Mouse (Mus musculus): ENCODE results near the gene Cib4. TPM values are rescaled to one million over a fixed set of nuclear protein-coding genes. Genes with fewer than 3 reads are reported as not detected.

Cib4 gene
- total RNA-seq (2018; cell fraction: chromatin; rRNA removed): not detected
- not detected for total RNA-seq (2018; cell fraction: cytosol; rRNA removed)
- not detected for total RNA-seq (2018; cell fraction: nucleus; rRNA removed)
- polyA plus RNA-seq (2018): not detected in 3 replicates

DNA sequence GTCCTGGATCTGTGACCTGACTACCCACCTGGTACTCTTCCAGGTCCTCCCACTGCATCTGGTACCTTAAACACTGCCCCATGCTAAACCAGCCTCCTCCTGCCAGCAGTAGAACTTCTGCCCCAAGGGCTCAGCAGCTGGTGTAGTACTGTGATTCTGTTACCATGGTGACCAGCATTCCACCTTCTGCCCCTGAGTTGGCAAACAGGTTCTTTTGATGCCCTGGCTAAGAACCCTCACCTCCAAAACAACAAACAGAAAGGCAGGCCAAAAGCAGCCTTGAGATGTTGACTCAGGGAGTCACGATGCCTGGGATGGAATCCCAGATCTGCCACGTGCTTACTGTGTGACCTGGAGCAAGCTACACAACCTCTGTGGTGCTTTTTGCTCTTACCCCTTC, at the start of gene Cib4:
Cib4 (minus strand) TSS at position 139 of the 400 bp plus-strand sequence.
- 87% methylated on average over 2 of the region's 2 CpGs for WGBS (ENCODE audit: missing documents)
- Histone ChIP-seq H3K79me2 (ENCODE audit: inconsistent target) (no peaks in the 10 kb centered on the region), H3K4me3 (ENCODE audit: inconsistent target) (no peak within 1 kb of the TSS), H3K27ac (no peak within 1 kb of the TSS), H3K36me3 (ENCODE audit: inconsistent target) (no peaks in the 10 kb centered on the region)

DNA sequence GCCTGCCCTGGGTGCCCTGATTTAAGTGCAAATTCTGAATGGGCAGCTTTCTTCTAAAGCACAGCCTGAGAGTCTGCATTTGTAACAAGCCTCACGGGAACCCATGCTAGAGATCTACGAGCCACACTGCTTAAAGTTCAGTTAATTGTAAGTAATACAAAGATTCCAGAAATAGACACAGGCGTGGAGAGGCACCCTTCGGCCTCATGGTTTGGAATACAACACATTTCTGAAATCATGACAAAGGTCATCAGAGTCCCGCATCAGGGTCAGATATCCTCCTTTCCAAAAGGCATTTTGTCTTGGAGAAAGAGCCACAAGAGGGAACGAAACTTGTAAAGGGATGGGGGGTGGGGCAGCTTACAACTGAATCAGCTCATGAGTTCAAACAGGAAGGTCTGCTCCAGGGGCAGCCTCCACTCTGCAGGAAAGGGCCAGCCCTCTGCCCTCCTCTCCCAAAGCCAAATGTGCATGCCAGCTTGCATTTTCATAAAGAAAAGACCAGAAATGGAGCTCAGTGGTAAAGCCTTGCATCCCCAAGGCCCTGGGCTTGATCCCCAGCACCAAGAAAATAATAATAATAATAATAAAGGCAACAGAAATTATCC, 49.4 kb upstream of the Cib4 start:
- Histone ChIP-seq H3K36me3 (ENCODE audit: inconsistent target) (no peaks in the 10 kb centered on the region), H3K4me3 (ENCODE audit: inconsistent target) (no peak overlapping the region), H3K79me2 (ENCODE audit: inconsistent target) (no peaks in the 10 kb centered on the region), H3K27ac (no peak overlapping the region)
- 79% methylated on average over 6 of the region's 6 CpGs for WGBS (ENCODE audit: missing documents)

- no peaks in the 10 kb centered on the region for H3K79me2 ChIP-seq (ENCODE audit: inconsistent target)
- H3K36me3 ChIP-seq (ENCODE audit: inconsistent target): no peaks in the 10 kb centered on the region
- H3K4me3 ChIP-seq (ENCODE audit: inconsistent target): no peak overlapping the region
- WGBS (ENCODE audit: missing documents): 55% methylated on average over 10 of the region's 10 CpGs
- H3K27ac ChIP-seq: no peak overlapping the region
Measured at GRCm38 (mm10) chr5:30593811-30594504, 48.3 kb upstream of the Cib4 start.

GRCm38 (mm10) chr5:30593360-30593759, 47.7 kb upstream of the Cib4 start:
- 88% methylated on average over 11 of the region's 11 CpGs for WGBS (ENCODE audit: missing documents)
- Histone ChIP-seq H3K36me3 (ENCODE audit: inconsistent target) (no peaks in the 10 kb centered on the region), H3K27ac (no peak overlapping the region)

DNA sequence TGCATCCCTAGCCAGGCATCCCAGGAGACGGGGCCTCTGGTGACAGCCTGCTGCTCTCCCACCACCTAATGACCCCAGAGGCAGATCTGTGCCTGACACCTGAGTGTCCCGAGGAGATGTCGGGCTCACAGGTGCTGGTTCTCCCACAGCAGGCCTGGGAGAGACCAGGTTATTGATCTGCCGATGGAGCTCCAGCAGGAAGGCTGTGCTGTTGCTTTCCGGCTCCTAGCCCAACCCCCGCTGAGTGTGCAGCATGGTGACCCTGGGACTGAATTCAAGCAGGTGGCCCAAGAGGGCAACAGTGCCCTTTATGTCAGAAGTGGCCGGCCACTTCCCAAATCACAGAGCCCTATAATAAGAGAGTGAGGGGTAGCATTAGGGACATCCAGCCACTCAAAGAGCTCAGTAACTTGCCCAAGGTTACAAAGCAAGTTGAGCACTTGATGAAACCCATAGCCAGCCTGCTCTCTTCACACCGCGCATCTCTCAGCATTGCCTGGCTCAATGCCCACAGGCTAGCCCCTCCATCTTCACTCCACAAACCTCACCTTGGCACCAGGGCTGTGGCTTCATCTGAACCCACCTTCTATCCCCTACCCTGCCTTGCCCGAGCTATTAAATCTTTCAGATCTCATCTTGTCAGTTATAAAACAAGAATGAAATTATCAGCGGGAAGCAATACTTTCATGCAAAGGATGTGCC, 46.8 kb upstream of the Cib4 start:
- H3K4me3 ChIP-seq (ENCODE audit: inconsistent target): no peak overlapping the region
- no peaks in the 10 kb centered on the region for H3K36me3 ChIP-seq (ENCODE audit: inconsistent target)
- H3K79me2 ChIP-seq (ENCODE audit: inconsistent target): no peaks in the 10 kb centered on the region
- 91% methylated on average over 11 of the region's 11 CpGs for WGBS (ENCODE audit: missing documents)
- H3K27ac ChIP-seq: no peak overlapping the region

More at GRCm38 (mm10) chr5:30593360-30593759, 47.7 kb upstream of the Cib4 start:
- no peaks in the 10 kb centered on the region for H3K79me2 ChIP-seq (ENCODE audit: inconsistent target)
- H3K4me3 ChIP-seq (ENCODE audit: inconsistent target): no peak overlapping the region

GRCm38 (mm10) chr5:30591786-30592185, 46.1 kb upstream of the Cib4 start:
- H3K27ac ChIP-seq: no peak overlapping the region
- no peaks in the 10 kb centered on the region for H3K36me3 ChIP-seq (ENCODE audit: inconsistent target)
- no peak overlapping the region for H3K4me3 ChIP-seq (ENCODE audit: inconsistent target)
- no peaks in the 10 kb centered on the region for H3K79me2 ChIP-seq (ENCODE audit: inconsistent target)
- WGBS (ENCODE audit: missing documents): 82% methylated on average over 8 of the region's 8 CpGs

- H3K27ac ChIP-seq: no peak overlapping the region
- no peaks in the 10 kb centered on the region for H3K36me3 ChIP-seq (ENCODE audit: inconsistent target)
- 48% methylated on average over 5 of the region's 5 CpGs for WGBS (ENCODE audit: missing documents)
- no peak overlapping the region for H3K4me3 ChIP-seq (ENCODE audit: inconsistent target)
- no peaks in the 10 kb centered on the region for H3K79me2 ChIP-seq (ENCODE audit: inconsistent target)
Measured at GRCm38 (mm10) chr5:30591205-30591731, 45.6 kb upstream of the Cib4 start.

DNA sequence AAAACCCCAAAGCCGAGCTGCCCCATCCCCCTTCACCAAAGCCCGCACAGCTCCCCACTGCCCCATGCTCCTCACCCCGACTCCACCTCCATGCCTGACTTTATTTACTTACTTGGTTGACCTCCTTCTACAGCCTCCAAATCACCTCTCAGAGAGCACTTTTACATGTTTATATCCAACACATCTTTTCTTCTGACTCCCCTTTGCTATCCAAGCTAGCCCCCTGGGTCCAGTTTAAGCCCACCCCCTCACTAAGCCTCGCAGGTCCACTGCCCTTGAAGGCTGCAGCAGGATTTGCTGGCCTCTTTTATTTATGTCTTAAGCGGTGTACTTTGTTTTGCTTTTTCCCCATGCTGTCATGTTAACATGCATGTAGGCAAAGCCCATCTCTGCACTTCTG, 44.6 kb upstream of the Cib4 start:
- WGBS (ENCODE audit: missing documents): 79% methylated on average over 5 of the region's 5 CpGs
- Histone ChIP-seq H3K36me3 (ENCODE audit: inconsistent target) (no peaks in the 10 kb centered on the region), H3K4me3 (ENCODE audit: inconsistent target) (no peak overlapping the region), H3K27ac (no peak overlapping the region), H3K79me2 (ENCODE audit: inconsistent target) (no peaks in the 10 kb centered on the region)

- Histone ChIP-seq H3K27ac (no peak overlapping the region), H3K79me2 (ENCODE audit: inconsistent target) (no peaks in the 10 kb centered on the region), H3K36me3 (ENCODE audit: inconsistent target) (no peaks in the 10 kb centered on the region), H3K4me3 (ENCODE audit: inconsistent target) (no peak overlapping the region)
- 87% methylated on average over 3 of the region's 3 CpGs for WGBS (ENCODE audit: missing documents)
Measured at GRCm38 (mm10) chr5:30589546-30589945, 43.9 kb upstream of the Cib4 start.

DNA sequence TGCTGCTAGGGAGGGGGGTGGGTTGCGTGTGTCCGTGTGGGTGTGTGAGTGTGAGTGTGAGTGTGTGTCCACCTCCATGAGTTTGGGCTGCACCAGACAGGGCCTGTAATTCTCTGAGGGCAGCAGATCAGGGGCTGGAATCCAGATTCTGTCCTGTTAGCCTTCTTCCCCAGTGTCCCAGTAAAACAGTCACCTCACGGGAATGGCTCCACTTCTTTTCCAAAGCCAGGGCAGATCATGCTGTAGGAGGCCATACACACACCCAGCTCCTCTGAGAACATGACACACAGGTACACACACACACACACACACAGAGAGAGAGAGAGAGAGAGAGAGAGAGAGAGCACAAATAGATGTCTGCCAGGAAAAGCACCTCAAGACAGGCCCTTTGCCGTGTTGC, 43.4 kb upstream of the Cib4 start:
- Histone ChIP-seq H3K27ac (no peak overlapping the region), H3K4me3 (ENCODE audit: inconsistent target) (no peak overlapping the region), H3K36me3 (ENCODE audit: inconsistent target) (no peaks in the 10 kb centered on the region), H3K79me2 (ENCODE audit: inconsistent target) (no peaks in the 10 kb centered on the region)
- WGBS (ENCODE audit: missing documents): 65% methylated on average over 4 of the region's 4 CpGs

DNA sequence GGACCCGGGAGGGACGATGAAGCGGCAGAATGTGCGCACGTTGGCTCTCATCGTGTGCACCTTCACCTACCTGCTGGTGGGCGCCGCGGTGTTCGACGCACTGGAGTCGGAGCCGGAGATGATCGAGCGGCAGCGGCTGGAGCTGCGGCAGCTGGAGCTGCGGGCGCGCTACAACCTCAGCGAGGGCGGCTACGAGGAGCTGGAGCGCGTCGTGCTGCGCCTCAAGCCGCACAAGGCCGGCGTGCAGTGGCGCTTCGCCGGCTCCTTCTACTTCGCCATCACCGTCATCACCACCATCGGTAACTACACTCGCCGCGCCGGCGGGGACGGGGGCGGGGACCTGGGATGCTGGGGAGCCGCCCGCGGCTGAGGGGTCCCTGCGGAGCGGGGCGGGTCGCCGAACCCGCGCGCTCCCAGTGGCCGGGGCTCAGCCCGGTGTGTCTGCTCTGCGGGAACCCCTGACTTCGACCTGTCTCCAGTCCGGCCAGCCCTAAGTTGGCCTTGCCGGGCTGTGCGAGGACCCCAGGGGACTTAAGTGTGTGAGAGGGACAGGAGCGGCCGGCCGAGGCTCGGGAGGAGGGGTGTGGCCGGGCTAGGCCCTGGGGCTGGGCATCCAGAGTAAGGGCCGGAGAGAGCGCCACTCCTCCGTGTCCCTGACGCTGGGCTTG, 42.8 kb upstream of the Cib4 start:
- WGBS (ENCODE audit: missing documents): 3% methylated on average over 70 of the region's 70 CpGs
- no peak overlapping the region for H3K4me3 ChIP-seq (ENCODE audit: inconsistent target)
- no peaks in the 10 kb centered on the region for H3K36me3 ChIP-seq (ENCODE audit: inconsistent target)
- no peak overlapping the region for H3K27ac ChIP-seq
- no peaks in the 10 kb centered on the region for H3K79me2 ChIP-seq (ENCODE audit: inconsistent target)

DNA sequence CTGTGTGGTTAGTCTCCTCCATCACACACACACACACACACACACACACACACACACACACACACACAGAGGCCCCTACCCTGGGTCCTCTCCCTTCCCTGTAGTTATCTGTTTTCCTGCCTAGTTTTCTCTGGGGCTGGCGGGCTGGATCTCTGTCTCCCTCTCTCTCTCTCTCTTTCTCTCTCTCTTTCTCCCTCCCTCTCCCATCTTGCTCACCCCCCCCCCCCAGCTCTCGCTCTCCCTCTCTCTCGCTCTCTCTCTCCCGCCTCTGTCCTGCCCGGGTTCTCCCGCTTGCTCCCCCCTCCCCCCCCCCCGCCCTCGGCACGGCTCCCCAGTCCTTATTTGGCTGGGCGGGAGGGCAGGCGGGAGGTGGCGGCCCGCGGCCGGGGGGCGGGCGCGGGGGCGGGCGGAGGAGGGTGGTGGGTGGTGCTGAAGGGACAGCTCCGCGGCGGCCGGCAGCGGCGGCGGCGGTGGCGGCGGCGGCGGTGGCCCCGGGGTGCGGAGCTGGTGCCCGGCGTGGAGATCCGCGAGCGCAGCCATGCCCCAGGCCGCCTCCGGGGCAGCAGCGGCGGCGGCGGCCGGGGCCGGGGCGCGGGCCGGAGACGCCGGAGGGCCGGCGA, 42.2 kb upstream of the Cib4 start, which contains the start of gene Kcnk3:
Kcnk3 (plus strand) TSS at position 490 of the 620 bp plus-strand sequence.
- Histone ChIP-seq H3K79me2 (ENCODE audit: inconsistent target) (no peaks in the 10 kb centered on the region), H3K36me3 (ENCODE audit: inconsistent target) (no peaks in the 10 kb centered on the region), H3K27ac (no peak within 1 kb of the TSS), H3K4me3 (ENCODE audit: inconsistent target) (no peak within 1 kb of the TSS)
- WGBS (ENCODE audit: missing documents): under 1% methylated on average over 25 of the region's 54 CpGs

GRCm38 (mm10) chr5:30587101-30587500, 41.5 kb upstream of the Cib4 start:
- WGBS (ENCODE audit: missing documents): 0% methylated on average over 1 of the region's 2 CpGs
- Histone ChIP-seq H3K27ac (no peak overlapping the region), H3K36me3 (ENCODE audit: inconsistent target) (no peaks in the 10 kb centered on the region), H3K4me3 (ENCODE audit: inconsistent target) (no peak overlapping the region), H3K79me2 (ENCODE audit: inconsistent target) (no peaks in the 10 kb centered on the region)

GRCm38 (mm10) chr5:30586616-30587015, 41.0 kb upstream of the Cib4 start:
- 90% methylated on average over 3 of the region's 3 CpGs for WGBS (ENCODE audit: missing documents)
- Histone ChIP-seq H3K27ac (no peak overlapping the region), H3K36me3 (ENCODE audit: inconsistent target) (no peaks in the 10 kb centered on the region), H3K79me2 (ENCODE audit: inconsistent target) (no peaks in the 10 kb centered on the region), H3K4me3 (ENCODE audit: inconsistent target) (no peak overlapping the region)
